Mouse (Mus musculus): ENCODE results near the gene Fas.

Gene Fas

DNA sequence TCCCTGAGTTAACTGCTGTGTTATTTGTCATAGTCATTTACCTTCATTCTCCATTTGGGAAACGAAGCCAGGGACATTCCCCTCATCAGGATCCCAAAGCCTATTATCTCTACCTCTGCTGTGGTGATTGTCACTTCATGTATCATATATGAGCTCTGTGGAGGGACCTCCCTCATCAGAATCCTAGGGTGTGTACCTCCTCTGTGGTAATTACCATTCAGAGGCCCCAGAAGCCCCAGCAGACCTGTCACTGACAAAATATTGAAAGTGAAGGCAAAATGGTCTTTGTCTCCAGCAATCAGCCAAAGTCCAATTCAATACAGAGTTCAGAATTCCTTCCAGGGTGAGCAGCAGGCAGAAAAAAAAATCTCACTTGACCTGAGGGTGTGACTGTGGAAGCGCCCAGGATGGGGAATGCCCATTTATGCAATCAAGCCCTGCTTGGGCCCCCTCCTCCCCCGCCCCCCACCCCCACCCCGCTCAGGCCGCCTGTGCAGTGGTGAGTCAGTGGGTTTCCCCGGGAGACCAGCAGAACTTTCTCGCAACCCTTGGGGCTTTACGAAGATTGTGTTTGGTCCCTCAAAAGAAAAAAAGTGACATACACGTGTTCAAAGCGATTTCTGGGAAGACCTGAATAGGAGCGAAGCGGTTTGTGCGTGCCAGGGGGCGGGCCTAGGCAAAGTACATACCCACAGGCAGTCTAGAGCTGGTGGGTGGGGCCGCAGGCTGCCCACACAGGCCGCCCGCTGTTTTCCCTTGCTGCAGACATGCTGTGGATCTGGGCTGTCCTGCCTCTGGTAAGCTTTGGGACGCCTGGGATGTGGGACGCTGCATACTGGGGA is at the start of gene Fas:
Fas (plus strand) TSS at position 719 of the 842 bp plus-strand sequence.
- DNase-seq = no peak

DNA sequence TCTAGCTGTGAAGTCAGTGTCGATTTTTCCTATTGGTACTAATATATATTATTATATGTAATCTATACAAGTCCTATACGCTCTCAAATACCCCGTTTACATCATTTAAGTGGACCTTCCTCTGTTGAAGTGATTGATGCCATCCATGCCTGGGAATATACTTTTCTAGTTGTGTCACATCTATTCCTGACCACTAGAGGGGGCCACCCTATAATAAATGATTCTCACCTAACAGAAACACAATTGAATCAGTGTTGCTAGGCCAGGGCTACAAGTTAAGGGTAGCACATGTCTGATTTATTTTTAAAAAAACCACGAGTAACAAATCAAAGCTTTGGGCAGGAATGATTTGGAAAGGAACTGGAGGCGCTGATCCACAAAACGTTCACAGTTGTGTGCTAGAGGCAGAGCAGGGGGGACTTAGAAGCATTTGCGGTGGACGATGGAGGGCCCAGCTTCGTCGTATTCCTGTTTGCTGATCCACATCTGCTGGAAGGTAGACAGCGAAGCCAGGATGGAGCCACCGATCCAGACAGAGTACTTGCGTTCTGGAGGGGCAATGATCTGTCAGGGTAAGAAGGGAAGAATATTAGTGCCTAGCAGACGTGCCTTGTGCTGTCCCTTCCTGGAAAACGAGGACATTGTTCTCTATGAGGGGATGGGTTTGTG is 49.1 kb upstream of the Fas start:
- no peak for DNase-seq

DNA sequence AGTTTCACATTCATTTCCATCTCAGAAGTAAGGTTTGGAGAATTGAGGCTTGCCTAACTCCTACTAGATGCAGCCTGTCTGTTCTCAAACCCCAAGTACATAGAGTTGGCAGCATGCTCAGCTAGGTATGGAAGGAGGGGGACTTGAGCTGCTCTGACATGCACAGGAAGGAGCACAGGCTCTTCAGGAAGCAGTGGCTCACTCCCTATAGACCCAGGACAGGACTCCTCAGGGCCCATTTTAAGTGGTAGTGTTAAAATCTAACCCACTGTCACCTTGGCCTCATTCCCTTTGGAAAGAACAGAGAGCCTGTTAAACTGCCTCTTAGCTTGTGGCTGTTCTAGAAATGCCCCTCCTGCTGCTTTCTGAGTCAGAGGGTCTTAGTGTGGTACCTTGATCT is 47.5 kb upstream of the Fas start:
- no peak for DNase-seq

DNA sequence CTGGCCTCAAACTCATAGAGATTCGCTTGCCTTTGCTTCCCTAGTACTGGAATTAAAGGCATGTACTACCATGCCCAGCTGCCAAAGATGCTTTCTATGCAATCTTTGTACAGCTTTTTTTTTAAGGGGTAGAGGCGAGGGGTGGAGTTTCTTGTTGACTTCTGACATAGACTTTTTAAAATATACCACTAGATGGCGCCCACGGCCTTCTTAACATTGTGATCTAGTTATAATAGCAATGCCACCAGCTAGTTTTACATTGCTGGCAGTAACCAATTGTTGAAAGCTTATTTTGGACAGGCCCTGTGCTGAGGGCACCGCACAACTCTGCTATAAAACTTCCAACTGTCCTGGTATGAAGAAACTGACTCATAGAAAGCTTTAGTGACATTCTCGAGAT is 46.4 kb upstream of the Fas start:
- DNase-seq = peak; percentile 35

DNA sequence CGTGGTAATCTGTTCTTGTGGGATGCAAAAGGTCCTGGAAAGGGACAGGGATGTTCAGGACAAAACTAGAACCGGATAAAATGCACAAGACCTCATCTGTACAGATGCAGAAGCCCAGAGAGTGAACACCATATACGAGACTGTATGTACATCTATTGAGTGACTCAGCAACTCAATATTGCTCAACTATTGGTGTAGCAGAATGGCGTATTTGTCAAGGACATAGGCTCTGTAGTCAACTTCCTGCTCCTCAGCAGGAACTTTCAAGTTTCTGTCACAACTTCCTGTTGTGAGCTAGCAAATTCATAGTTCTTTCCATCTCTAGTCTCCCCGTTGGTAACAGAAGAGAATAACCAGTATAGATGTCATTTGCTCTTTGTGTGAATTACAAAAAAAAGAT is 41.9 kb upstream of the Fas start:
- DNase-seq = no peak

DNA sequence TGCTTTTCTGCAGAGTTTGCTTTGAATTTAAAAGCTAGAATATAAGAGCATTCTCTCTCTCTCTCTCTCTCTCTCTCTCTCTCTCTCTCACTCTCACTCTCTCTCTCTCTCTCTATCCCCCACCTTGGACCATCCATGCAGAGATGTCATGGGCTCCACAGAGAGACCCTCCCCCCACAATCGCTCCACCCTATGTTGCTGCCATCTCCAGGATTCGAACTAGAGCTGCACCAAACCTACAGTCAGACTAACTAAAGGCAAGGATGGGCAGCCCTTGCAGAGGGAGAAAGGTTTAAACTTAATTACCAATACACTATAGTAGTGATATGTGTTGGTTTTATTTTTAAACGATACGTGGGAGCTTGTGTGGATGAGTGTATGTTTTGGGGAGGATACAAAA is 39.8 kb upstream of the Fas start:
- no peak for DNase-seq

DNA sequence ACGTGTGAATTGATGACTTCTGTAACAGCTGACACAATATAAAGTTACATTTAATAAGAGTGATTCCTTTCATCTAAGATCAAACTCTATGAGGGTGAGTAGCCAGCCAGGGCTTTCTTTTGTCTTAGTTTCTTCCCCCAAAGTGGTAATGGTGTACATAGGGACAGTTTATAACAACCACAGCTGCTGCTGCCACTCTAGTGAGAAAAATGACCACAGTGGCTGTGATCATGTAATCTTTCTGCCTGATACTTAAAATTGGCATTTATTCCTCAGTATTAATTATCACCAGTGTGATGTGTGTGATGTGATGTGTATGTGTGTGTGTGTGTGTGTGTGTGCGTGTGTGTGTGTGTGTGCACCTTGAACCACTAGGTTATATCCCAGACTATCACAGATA is 38.6 kb upstream of the Fas start:
- no peak for DNase-seq

DNA sequence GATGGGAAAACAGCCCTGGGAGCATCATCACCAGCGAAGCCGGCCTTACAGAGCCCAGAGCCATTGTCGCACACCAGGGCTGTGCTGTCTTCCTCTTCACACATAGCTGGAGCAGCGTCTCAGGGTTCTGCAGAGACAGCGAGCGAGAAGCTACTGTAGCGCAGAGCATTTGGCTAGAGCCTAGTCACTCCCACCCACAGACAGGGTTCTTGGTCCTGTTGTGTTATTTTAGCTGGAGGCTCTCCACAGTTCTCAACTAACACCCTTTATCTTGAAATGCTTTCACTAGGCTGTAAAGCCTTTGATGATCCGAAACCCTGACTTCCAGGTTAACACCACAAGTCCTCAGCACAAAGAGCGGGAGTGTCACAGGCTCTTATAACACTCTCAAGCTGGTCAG is 38.0 kb upstream of the Fas start:
- no peak for DNase-seq

DNA sequence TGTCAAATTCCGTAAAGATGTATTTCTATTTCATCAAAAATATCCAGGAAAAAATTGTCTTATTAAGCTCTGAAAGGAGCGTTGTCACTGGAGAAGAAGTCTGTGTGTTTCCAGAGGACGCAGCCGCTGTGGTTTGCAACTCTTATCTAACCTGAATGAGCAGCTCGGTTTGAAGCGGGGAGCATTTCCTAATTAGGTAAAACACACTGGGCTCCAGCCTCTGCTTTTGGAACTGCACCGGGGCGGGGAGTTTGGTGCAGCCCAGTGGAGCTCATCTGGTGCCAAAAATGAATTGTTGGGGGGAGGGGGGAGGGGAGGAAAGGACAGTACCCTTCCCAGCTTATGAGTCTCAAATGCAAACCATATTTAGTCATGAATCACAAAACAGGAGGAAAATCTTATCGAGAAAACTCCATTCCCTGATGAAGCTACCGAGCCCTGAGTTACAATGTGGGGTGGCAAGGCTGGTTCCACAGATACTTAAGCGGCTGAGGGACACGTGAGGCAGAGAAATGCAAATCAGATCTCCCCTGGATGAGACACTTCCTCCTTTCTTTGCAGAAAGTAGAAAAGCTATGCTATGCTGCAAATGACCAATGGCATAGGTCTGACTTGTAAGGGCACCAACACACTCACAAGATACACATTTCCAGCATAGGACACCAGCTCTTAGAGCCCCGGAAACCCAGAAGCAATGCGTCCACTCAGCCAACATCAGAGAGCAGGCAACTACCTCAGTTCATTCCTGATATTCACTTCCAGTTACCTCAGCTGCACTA is 36.2 kb upstream of the Fas start:
- DNase-seq = no peak

DNA sequence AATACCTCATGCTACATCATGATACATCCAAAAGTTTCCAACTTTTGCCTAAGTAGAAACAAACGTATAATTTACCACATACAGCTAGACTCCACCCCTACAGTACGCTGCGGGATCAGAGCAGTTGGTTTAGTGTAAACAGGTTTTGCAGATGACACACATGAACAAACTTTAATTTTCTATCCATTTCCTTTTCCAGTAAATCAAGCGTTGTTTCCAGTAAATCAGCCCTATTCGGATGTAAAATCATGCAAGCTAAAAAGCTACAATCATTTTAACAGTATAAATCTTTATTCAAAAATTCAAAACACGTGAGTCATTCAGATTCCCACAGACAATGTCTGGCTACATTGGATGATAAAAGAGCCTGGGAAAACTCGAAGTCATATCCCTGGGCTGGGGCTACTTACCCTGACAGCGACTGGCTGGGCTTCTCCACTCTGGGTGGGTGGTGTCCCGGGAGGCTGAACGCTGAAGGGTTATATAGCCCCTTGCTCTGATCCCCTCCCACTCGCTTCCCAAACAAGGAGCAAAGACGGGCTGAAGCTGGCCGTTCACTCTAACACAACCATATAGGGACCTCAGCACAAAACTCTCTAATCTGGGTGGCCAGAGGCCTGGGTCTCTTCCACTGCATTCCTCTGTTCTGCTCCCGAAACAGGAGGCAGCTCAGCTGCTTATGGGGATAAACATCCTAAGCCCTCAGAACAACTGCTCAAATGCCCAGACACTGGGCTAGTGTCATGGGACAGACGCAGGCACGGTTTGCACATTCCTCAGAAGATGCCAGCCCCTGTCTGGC is 35.4 kb upstream of the Fas start, which contains the start of gene Acta2:
Acta2 (minus strand) TSS at position 711 of the 802 bp plus-strand sequence.
- DNase-seq = no peak

DNA sequence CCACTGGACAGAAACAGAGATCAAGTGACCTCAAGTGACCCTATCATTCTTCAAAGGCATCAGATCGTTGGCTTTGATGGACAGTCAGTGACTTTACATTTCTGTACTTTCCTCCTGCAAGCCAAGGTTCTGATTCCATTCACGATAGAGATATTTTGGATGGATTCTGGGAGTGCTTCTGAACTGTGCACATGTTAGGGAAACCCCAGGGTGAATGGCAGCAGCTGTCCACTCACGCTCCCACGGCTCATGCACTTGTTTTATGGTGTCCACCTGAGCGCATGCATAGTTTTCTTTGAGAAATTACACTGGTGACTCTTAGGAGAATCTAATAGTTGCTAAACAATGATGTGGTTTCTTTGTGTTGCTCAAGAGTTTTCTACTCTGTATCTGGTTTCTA is 34.3 kb upstream of the Fas start:
- DNase-seq = no peak

DNA sequence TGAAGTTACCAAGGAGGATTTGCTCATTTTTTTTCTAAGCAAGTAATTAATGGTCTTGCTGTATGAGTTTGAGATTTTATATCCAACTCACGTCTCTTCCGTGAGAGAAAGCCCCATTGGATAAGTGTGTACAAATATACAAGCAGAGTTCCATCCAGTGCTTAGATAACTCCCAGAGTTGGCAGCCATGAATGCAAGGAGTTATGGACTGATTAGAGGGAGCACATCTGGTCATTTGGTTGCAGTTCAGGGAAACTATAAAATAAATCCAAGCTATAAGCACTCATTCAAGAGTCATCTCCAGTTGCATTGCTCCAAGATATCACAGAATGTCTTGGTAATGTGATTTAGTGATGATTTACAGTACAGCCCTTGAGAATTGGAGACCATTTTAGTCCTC is 33.5 kb upstream of the Fas start:
- no peak for DNase-seq

DNA sequence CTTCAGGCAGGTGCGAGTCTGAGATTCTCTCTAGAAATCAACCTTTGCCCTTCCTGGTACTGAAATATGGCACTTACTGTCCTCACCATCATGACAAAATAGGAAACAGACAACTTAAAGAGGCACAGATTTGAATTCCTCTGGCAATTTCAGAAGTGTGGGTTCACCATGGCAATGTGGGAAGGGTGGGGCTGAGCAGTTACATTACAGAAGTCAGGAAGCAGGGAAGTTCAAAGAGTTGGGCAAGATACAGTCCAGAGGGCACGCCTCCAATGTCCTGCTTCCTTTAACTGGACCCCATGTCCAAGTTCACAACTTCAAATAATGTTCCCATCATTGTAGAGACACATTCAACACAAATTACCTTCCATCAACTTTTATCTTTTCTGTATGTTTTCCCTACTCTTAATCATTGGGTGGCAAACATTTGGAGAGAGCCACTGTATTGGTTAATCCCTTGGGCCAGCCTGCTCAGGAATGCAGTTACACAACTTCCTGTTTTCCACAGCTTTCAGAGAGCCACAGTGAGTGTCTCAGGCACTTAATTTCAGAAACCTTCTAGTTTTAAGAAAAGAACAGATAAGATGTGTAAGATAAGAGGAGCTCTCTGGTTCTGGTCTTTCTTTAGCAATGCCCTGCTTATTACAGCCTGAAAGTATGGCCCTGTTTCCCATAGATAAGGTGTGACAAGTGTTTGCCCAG is 28.0 kb upstream of the Fas start:
- DNase-seq = no peak

DNA sequence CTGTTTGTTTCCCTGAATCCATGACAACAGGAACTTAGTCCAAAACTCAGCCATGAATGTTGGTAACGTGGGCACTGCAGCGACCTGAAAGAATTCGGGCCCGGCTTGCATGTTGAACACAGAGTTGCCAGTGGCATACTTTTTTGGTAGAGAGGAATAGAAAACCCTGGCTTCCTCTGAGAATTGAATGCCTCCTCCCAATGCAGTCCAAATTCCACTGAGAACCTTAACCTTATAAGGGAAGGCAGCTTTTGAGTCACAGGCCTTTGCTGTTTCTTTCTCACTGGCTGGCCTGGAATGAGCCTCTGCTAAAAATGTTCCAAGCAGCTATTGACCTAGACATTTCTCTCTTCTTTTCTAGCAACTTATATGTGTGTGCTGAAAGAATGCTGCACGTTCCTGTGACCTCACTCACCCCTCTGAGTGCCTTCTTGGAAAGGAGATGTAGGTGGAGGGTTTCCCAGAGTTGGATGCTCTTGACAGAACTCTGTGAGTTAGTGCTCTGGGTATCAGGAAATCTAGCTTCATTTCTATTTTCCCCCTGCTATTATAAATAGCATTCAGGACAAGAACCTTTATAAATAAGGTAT is 24.8 kb upstream of the Fas start:
- DNase-seq = no peak

DNA sequence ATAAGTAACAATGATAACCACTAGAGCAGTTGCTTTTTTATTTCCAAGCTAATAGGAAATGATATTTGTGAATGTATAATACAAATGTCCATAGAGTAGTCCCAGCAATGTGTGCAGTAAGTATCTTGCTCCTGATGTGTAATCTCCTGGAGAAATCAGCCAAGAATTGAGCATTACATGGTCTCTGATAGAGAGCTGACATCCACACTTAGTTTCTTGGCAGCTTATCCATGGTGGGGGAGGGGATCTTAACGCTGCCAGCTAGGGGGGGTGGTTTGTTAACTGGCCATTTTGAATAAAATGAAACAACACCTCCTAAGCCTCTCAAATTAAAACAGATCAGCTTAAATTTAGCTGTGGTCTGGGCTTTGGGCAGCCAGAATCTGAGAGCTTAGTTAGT is 21.5 kb upstream of the Fas start:
- DNase-seq = no peak

DNA sequence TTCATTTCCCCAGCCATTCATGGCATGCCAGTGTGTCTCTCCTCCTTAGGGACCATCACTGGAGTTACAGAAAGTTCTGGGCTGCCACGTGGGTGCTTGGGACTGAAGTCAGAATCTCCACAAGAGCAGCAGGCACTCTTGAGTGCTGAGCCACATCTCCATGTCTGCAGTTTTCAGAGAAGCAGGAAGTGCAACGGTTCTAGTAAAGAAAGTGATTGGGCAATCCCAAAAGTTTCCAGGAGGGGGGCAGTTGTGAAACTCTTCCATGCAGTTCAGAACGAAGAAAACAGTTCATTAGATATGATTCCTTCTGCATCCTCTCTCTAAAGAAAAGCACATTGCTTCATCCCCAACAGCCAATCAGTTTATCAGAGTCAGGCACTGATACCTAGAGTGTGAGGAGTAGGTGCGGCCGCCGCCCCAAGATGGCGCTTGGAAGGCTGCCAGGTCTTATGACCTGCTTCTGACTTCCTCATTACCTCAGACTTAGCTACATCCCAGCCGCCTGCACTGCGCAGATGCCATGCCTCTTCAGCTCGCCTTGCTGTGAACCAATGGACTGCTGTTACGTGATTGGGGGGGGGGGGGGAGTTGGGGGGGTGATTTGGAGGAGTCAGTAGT is 20.2 kb upstream of the Fas start:
- no peak for DNase-seq

DNA sequence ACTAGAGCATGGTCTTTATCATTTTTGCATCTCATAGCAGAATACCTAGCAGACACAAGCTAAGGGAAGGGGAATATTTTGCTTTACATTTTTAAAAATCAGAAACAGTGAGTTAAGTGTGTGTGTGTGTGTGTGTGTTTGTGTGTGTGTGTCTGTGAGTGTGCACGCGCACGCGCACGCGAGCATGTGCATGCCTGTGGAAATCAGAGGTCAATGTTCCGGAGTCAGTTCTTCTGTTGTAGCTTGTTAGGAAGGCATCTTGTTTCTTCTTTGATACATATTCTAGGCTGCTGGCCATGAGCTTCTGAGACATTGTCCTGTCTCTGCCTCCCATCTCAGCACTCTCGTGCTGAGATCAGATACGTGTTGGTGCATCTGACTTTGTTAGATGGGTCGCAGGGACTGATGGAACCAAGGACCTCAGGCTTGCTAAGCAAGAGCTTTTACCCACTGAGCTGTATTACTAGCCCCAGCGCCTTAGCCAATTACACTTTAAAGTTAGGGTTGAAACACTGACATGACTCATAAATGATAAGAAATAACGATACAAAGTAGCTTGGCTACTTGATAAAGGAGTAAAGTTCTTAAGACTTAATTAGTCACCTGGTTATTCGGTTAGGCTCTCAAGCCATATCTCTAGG is 19.5 kb upstream of the Fas start:
- DNase-seq = no peak

DNA sequence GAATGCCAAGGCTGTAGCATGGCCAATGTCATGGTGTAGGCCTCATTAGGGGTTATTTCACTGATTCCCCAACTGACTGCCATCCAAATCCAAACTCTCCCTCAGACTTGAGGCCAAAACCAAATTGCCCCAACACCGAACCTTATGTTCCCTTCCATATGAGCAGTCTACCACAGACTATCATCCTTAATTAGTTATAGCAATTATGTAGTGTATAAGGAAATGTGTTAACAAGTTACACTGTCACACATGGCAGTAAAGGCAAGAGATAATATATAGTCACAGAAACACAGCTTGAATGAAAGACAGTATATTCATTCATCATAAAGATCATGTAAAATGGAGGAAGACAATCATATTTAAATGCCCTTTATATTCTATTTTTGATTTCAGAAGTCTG is 17.4 kb upstream of the Fas start:
- DNase-seq = no peak

DNA sequence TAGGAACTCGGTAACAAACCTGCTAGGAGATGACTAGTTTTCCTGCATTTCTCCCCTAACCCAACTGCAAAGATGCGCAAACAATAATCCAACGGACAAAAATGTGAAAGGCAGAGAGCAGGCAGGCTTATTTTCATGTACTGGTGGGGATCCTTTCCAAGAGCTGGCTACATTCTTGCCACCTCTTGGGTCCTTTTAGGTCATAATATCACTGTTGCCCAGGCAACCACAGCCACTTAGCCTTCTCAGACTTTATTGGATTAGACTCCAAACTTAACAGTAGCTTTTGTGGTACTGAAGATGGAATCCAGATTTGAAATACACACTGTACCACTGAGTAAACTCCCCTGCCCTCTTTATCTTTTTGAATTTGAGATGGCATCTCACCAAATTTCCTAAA is 12.4 kb upstream of the Fas start:
- DNase-seq = no peak

DNA sequence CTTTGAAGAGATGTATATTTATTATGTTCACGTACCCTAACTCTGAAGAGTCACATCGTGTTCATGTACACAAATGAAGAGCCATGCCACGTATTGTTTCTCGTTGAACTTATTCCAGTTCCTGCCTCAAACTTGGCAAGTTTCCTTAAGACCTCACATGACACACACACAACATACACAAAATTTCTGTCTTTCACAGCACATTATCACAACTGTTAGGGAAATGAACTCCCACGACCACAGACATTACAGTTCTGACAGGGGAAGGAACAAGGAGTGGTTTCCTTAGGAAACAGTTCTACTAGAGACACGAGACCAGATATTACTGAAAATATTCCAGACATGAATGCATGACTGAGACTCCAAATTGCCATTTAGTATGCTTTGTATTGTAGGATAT is 6.9 kb upstream of the Fas start:
- DNase-seq = no peak

DNA sequence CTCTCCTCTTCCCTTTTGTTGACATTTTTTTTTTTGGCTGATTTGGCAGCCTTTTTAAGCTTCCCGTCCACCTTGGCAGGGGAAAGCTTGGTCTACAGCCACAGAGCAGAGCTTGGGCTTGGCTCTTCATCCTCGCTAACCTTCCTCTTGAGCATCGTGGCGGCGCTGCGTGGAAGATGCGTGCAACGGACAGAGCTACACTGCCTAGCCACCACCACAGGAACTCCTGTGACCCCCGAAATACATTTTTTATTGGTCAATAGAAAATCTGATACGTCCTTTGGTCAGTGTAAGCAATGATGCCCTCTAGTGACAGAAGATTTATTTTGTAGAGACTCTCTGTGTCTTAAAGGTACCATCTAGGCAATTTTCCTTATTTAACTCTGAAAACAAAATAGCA is 6.1 kb upstream of the Fas start:
- no peak for DNase-seq

Data from cerebellum, adult 8-10 months (tissue).